Mouse (Mus musculus) brain, embryonic 14.5 days (tissue): ENCODE measurements around the gene Emc4. TPM values are rescaled to one million over a fixed set of nuclear protein-coding genes. Genes with fewer than 3 reads are reported as not detected.

Experiments used
- DNase-seq: peaks from one replicate; pipeline ENCODE4 v3.0.0-alpha.2; 2011; ENCODE audit warnings: low read depth
- CTCF ChIP-seq: fragments of 200-500 bp; IDR thresholded peaks from 2 replicates; pipeline ENCODE4 v1.5.1; 2012; ENCODE audit warnings: inconsistent platforms, mild to moderate bottlenecking, moderate library complexity, borderline replicate concordance; ENCODE audit not compliant: insufficient read depth, insufficient read length; ENCODE audit errors: extremely low read depth
- POLR2A ChIP-seq: fragments of 200-500 bp; IDR thresholded peaks from 2 replicates; pipeline ENCODE4 v1.6.1; 2012; ENCODE audit warnings: mild to moderate bottlenecking, inconsistent platforms, borderline replicate concordance; ENCODE audit not compliant: poor library complexity, insufficient read depth, insufficient read length, severe bottlenecking; ENCODE audit errors: extremely low read depth
- polyA plus RNA-seq: library from polyadenylated mRNA; depleted of rRNA; stranded (reverse); fragments of >200 nt; gene quantifications from 2 replicates; pipeline ENCODE4 v1.2.3, GENCODE M21; 2012; rRNA removed

Gene Emc4
- polyA plus RNA-seq, 1 experiment: 103 TPM

DNA sequence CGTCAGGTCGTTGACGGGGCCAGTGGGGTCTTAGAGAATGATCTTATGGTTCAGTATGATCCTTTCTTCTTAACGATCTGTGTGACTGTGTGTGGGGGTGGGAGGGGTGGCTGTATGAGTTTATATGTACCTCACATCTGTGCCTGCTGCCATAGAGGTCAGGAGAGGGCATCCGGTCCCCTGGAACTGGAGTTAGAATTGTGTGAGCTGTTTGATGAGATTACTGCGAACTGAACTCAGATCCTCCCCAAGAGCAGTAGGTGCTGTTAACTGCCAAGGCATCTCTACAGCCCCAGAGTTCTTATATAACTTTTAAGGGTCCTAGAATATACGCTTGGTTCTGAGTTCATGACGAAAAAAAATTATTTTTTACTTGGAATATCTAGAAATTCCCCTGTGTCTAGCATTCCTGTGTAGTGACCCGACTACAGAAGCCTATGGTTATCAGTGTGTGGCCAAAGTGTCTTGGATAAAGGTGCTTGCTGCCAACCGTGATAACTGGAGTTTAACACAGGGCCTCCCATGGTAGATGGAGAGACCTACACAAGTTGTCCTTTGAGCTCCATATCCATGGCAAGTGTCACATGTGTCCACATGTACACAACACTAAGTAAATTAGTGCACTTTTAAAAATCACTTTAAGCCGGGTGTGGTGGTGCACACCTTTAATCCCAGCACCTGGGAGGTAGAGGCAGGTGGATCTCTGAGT lies 39.6 kb downstream of the Emc4 start:
- no peak for TF ChIP-seq CTCF
- TF ChIP-seq POLR2A: no peak

DNA sequence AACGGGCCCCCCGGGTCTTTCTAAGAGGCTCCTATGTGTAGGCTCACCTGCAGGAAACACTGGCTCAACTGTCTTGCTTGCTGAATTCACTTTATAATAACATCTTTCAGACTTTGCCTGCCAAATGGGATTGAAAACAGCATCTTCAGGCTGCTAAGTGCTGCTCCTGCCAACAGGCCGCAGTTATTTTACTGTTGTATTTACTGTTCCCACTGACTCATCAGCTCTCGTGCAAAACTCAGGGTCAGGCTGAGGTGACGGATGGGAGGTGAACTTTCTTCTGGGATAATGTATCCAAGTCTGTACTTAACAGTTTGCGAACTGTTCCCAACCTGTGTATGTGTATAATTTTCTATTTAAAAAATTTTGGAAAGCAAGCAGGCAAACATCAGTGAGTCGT lies 48.9 kb downstream of the Emc4 start:
- DNase-seq: no peak
- TF ChIP-seq CTCF (no peak), POLR2A (no peak)

More for the DNA sequence above, 39.6 kb downstream of the Emc4 start:
- DNase-seq: no peak

GRCm38 (mm10) chr2:112318227-112318626 lies 49.6 kb downstream of the Emc4 start:
- DNase-seq: no peak

DNA sequence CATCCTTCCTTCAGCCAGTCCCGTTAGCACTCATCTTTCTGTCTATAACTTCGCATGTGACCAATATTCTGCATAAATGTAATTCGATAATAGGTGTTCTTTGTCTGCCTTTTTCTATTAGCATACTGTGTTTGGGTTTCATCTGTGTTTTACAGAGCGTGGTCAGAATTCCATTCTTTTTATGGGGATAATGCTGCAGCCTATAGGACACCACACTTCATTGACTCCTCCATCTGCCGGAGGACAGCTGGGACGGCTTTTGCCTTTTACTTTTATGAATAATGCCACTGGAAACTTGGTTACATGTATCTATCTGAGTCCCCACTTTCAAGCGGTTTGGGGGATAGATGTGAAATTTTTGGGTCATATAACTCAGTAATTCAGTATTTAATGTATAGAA lies 52.2 kb downstream of the Emc4 start:
- TF ChIP-seq POLR2A (no peak), CTCF (no peak)
- no peak for DNase-seq

More at GRCm38 (mm10) chr2:112318227-112318626, 49.6 kb downstream of the Emc4 start:
- TF ChIP-seq CTCF (no peak), POLR2A (no peak)

Other genes starting within 250 kb of the Emc4 start
- gene Olfr1316, start 233.1 kb downstream of the Emc4 start, polyA plus RNA-seq: 0.01 and 0.05 TPM in 2 replicates
- gene Olfr1317, start 227.7 kb downstream of the Emc4 start, polyA plus RNA-seq: not detected in 2 replicates
- gene Olfr1318, start 213.8 kb downstream of the Emc4 start, polyA plus RNA-seq: not detected in 2 replicates
- gene Lpcat4, start 128.6 kb downstream of the Emc4 start, polyA plus RNA-seq: 56.2 and 59.4 TPM in 2 replicates
- gene Nutm1, start 108.7 kb downstream of the Emc4 start, polyA plus RNA-seq: not detected in 2 replicates
- gene Nop10, start 106.1 kb downstream of the Emc4 start, polyA plus RNA-seq: 95.9 and 145 TPM in 2 replicates
- gene Slc12a6, start 102.2 kb downstream of the Emc4 start, polyA plus RNA-seq: 48.3 and 52.9 TPM in 2 replicates
- gene Gm21985, start 101.7 kb downstream of the Emc4 start, polyA plus RNA-seq: not detected in 2 replicates
- gene Katnbl1, start 11.2 kb upstream of the Emc4 start, polyA plus RNA-seq: 18.2 and 19.4 TPM in 2 replicates
- gene Emc7, start 87.0 kb upstream of the Emc4 start, polyA plus RNA-seq: 10.0 and 10.2 TPM in 2 replicates
- 0.21 and 0.63 TPM in 2 replicates for gene Chrm5, start 112.7 kb upstream of the Emc4 start, polyA plus RNA-seq
- 6.5 and 7.2 TPM in 2 replicates for gene Aven, start 124.9 kb upstream of the Emc4 start, polyA plus RNA-seq